Mouse (Mus musculus): ENCODE measurements around the gene Nkain1. TPM values are rescaled to one million over a fixed set of nuclear protein-coding genes. Genes with fewer than 3 reads are reported as not detected.
A peak's percentile ranks its signal among the peaks of the same experiment; 100 is the strongest.

Nkain1 gene
- polyA plus RNA-seq, 1 experiment from 2014 or later: 12.8 TPM

- H3K27me3 ChIP-seq (replicated peaks): no peaks in the 10 kb centered on the region
- H3K27ac ChIP-seq: peak overlapping the region; percentile 78
- H3K4me1 ChIP-seq: peaks cover 63% of the 10 kb centered on the region
- 5% methylated on average over 13 of the region's 13 CpGs for WGBS
- peak overlapping the region; percentile 6; the same call in 1 of the 2 replicates for H3K9ac ChIP-seq
- H3K4me2 ChIP-seq (replicated peaks): peak overlapping the region; percentile 37
- no peaks in the 10 kb centered on the region for H3K9me3 ChIP-seq
- peak; percentile 80 for ATAC-seq (ENCODE audit: low FRiP score, low read depth)
- H3K36me3 ChIP-seq: no peaks in the 10 kb centered on the region
- no peak overlapping the region for H3K4me3 ChIP-seq
These were observed 27.0 kb downstream of the Nkain1 start for GRCm38 (mm10) chr4:130546798-130547562.

GRCm38 (mm10) chr4:130544392-130544791 is 29.6 kb downstream of the Nkain1 start:
- Histone ChIP-seq H3K9me3 (no peaks in the 10 kb centered on the region), H3K27me3 (replicated peaks) (no peaks in the 10 kb centered on the region), H3K4me3 (no peak overlapping the region), H3K27ac (peak overlapping the region; percentile 83), H3K36me3 (no peaks in the 10 kb centered on the region), H3K4me1 (peaks cover 56% of the 10 kb centered on the region), H3K4me2 (replicated peaks) (peak overlapping the region; percentile 36), H3K9ac (peak overlapping the region; percentile 21; the same call in 1 of the 2 replicates)
- 11% methylated on average over 9 of the region's 9 CpGs for WGBS
- ATAC-seq (ENCODE audit: low FRiP score, low read depth): peak; percentile 68

- Histone ChIP-seq H3K27ac (no peak overlapping the region), H3K27me3 (replicated peaks) (no peaks in the 10 kb centered on the region), H3K36me3 (no peaks in the 10 kb centered on the region), H3K4me1 (peaks cover 54% of the 10 kb centered on the region), H3K9me3 (no peaks in the 10 kb centered on the region), H3K9ac (no peak overlapping the region), H3K4me3 (no peak overlapping the region), H3K4me2 (replicated peaks) (no peak overlapping the region)
- 79% methylated on average over 4 of the region's 4 CpGs for WGBS
- no peak for ATAC-seq (ENCODE audit: low FRiP score, low read depth)
These were observed 30.9 kb downstream of the Nkain1 start for GRCm38 (mm10) chr4:130543121-130543520.

- Histone ChIP-seq H3K4me1 (peaks cover 32% of the 10 kb centered on the region), H3K27me3 (replicated peaks) (no peaks in the 10 kb centered on the region), H3K27ac (no peak overlapping the region), H3K4me2 (replicated peaks) (no peak overlapping the region), H3K36me3 (peaks cover 15% of the 10 kb centered on the region), H3K4me3 (no peak overlapping the region), H3K9ac (no peak overlapping the region), H3K9me3 (no peaks in the 10 kb centered on the region)
- WGBS: 91% methylated on average over 4 of the region's 4 CpGs
- ATAC-seq (ENCODE audit: low FRiP score, low read depth): no peak
These were observed 33.1 kb downstream of the Nkain1 start for GRCm38 (mm10) chr4:130540831-130541230.

GRCm38 (mm10) chr4:130539706-130540105 is 34.3 kb downstream of the Nkain1 start:
- WGBS: 83% methylated on average over 7 of the region's 7 CpGs
- Histone ChIP-seq H3K27ac (no peak overlapping the region), H3K9ac (no peak overlapping the region), H3K36me3 (peaks cover 20% of the 10 kb centered on the region), H3K27me3 (replicated peaks) (no peaks in the 10 kb centered on the region), H3K4me3 (no peak overlapping the region), H3K4me1 (peaks cover 27% of the 10 kb centered on the region), H3K9me3 (no peaks in the 10 kb centered on the region), H3K4me2 (replicated peaks) (no peak overlapping the region)
- no peak for ATAC-seq (ENCODE audit: low FRiP score, low read depth)

- Histone ChIP-seq H3K4me2 (replicated peaks) (no peak overlapping the region), H3K9me3 (no peaks in the 10 kb centered on the region), H3K36me3 (peaks cover 20% of the 10 kb centered on the region), H3K27me3 (replicated peaks) (no peaks in the 10 kb centered on the region), H3K9ac (no peak overlapping the region), H3K27ac (no peak overlapping the region), H3K4me3 (no peak overlapping the region), H3K4me1 (peaks cover 21% of the 10 kb centered on the region)
- no peak for ATAC-seq (ENCODE audit: low FRiP score, low read depth)
- 78% methylated on average over 8 of the region's 8 CpGs for WGBS
These were observed 34.9 kb downstream of the Nkain1 start for GRCm38 (mm10) chr4:130539053-130539452.

GRCm38 (mm10) chr4:130537371-130537770 is 36.6 kb downstream of the Nkain1 start:
- ATAC-seq (ENCODE audit: low FRiP score, low read depth): no peak
- no peak overlapping the region for H3K27ac ChIP-seq
- H3K27me3 ChIP-seq (replicated peaks): no peaks in the 10 kb centered on the region; the same call in 1 of the 2 replicates
- peaks cover 26% of the 10 kb centered on the region for H3K36me3 ChIP-seq
- H3K9me3 ChIP-seq: no peaks in the 10 kb centered on the region
- no peak overlapping the region for H3K9ac ChIP-seq
- no peak overlapping the region for H3K4me3 ChIP-seq
- WGBS: 98% methylated on average over 7 of the region's 7 CpGs
- no peak overlapping the region for H3K4me2 ChIP-seq (replicated peaks)
- H3K4me1 ChIP-seq: peaks cover 7% of the 10 kb centered on the region; the same call in 1 of the 2 replicates

GRCm38 (mm10) chr4:130535789-130536188 is 38.2 kb downstream of the Nkain1 start:
- 80% methylated on average over 1 of the region's 1 CpGs for WGBS
- H3K4me3 ChIP-seq: no peak overlapping the region
- no peak overlapping the region for H3K9ac ChIP-seq
- H3K4me2 ChIP-seq (replicated peaks): no peak overlapping the region
- H3K27ac ChIP-seq: no peak overlapping the region
- H3K4me1 ChIP-seq: peaks cover 14% of the 10 kb centered on the region
- no peaks in the 10 kb centered on the region; the same call in 1 of the 2 replicates for H3K27me3 ChIP-seq (replicated peaks)
- no peaks in the 10 kb centered on the region for H3K9me3 ChIP-seq
- H3K36me3 ChIP-seq: peaks cover 33% of the 10 kb centered on the region
- ATAC-seq (ENCODE audit: low FRiP score, low read depth): no peak

GRCm38 (mm10) chr4:130533975-130534374 is 40.0 kb downstream of the Nkain1 start:
- ATAC-seq (ENCODE audit: low FRiP score, low read depth): peak; percentile 39
- WGBS: 47% methylated on average over 4 of the region's 4 CpGs
- peaks cover 49% of the 10 kb centered on the region for H3K36me3 ChIP-seq

GRCm38 (mm10) chr4:130532347-130532746 is 41.6 kb downstream of the Nkain1 start:
- ATAC-seq (ENCODE audit: low FRiP score, low read depth): no peak
- peaks cover 49% of the 10 kb centered on the region for H3K36me3 ChIP-seq
- no peak overlapping the region for H3K27ac ChIP-seq
- H3K4me3 ChIP-seq: no peak overlapping the region
- H3K4me1 ChIP-seq: peaks cover 6% of the 10 kb centered on the region; the same call in 1 of the 2 replicates
- WGBS: 68% methylated on average over 6 of the region's 6 CpGs
- no peak overlapping the region for H3K4me2 ChIP-seq (replicated peaks)
- no peak overlapping the region for H3K9ac ChIP-seq
- no peaks in the 10 kb centered on the region; the same call in 1 of the 2 replicates for H3K27me3 ChIP-seq (replicated peaks)
- H3K9me3 ChIP-seq: no peaks in the 10 kb centered on the region

More at GRCm38 (mm10) chr4:130533975-130534374, 40.0 kb downstream of the Nkain1 start:
- Histone ChIP-seq H3K4me2 (replicated peaks) (no peak overlapping the region), H3K4me1 (peaks cover 7% of the 10 kb centered on the region; the same call in 1 of the 2 replicates), H3K4me3 (no peak overlapping the region), H3K27me3 (replicated peaks) (no peaks in the 10 kb centered on the region; the same call in 1 of the 2 replicates), H3K27ac (no peak overlapping the region), H3K9ac (no peak overlapping the region), H3K9me3 (no peaks in the 10 kb centered on the region)

GRCm38 (mm10) chr4:130531645-130532280 is 42.2 kb downstream of the Nkain1 start:
- H3K36me3 ChIP-seq: peaks cover 43% of the 10 kb centered on the region
- 0 out of 2 replicates have a peak, but pooled peaks have one; percentile 51 for ATAC-seq (ENCODE audit: low FRiP score, low read depth)
- H3K9me3 ChIP-seq: no peaks in the 10 kb centered on the region
- H3K4me3 ChIP-seq: no peak overlapping the region
- peak overlapping the region; percentile 44 for H3K4me2 ChIP-seq (replicated peaks)
- WGBS: 24% methylated on average over 28 of the region's 28 CpGs
- H3K4me1 ChIP-seq: peaks cover 6% of the 10 kb centered on the region; the same call in 1 of the 2 replicates
- H3K9ac ChIP-seq: no peak overlapping the region
- 0 out of 2 replicates have a peak overlapping the region, but pooled peaks have one; percentile 1 for H3K27ac ChIP-seq
- H3K27me3 ChIP-seq (replicated peaks): no peaks in the 10 kb centered on the region; the same call in 1 of the 2 replicates

GRCm38 (mm10) chr4:130527804-130528203 is 46.2 kb downstream of the Nkain1 start:
- Histone ChIP-seq H3K4me3 (no peak overlapping the region), H3K4me1 (peaks cover 6% of the 10 kb centered on the region; the same call in 1 of the 2 replicates), H3K9ac (no peak overlapping the region), H3K27me3 (replicated peaks) (no peaks in the 10 kb centered on the region), H3K9me3 (no peaks in the 10 kb centered on the region), H3K4me2 (replicated peaks) (no peak overlapping the region), H3K27ac (no peak overlapping the region), H3K36me3 (peaks cover 24% of the 10 kb centered on the region)
- no peak for ATAC-seq (ENCODE audit: low FRiP score, low read depth)
- 87% methylated on average over 1 of the region's 1 CpGs for WGBS

Measured in neural tube, embryonic 12.5 days (tissue).